Mouse (Mus musculus) stomach, postnatal 0 days (tissue): ENCODE measurements at regions not wholly inside any gene's neighbourhood (a gene's known extent, or its start where the extent isn't known, plus 50 kb on each side); places are given as distances from the start of the nearest gene placed in this dataset.
"Not testable (repeated sequence)": the region's sequence is repeated elsewhere in the genome, so short reads cannot be mapped to it uniquely, and the experiment has no call there.

Experiments used
- ATAC-seq: fragments of 200-750 bp; cut with Nextera tagmentation; 2 replicates; pipeline ENCODE4 v1.8.0; 2017; ENCODE audit not compliant: low FRiP score, low TSS enrichment
- DNase-seq: peaks from one replicate; pipeline ENCODE4 v3.0.0-alpha.2; 2016; ENCODE audit warnings: low spot score
- H3K27ac ChIP-seq: fragments of 300-500 bp; sonication (generic); replicated peaks from 2 replicates; pipeline ENCODE4 v1.5.1; 2014; ENCODE audit warnings: mild to moderate bottlenecking, control low read depth
- H3K27me3 ChIP-seq: fragments of 300-500 bp; sonication (generic); 2 replicates; pipeline ENCODE4 v1.6.1; 2014; ENCODE audit warnings: low read length; ENCODE audit not compliant: control insufficient read depth, insufficient read depth
- H3K36me3 ChIP-seq: fragments of 300-500 bp; sonication (generic); 2 replicates; pipeline ENCODE4 v1.6.1; 2014; ENCODE audit warnings: low read length, mixed read lengths; ENCODE audit not compliant: control insufficient read depth, insufficient read depth
- H3K4me1 ChIP-seq: fragments of 300-500 bp; sonication (generic); replicated peaks from 2 replicates; pipeline ENCODE4 v1.6.1; 2014; ENCODE audit warnings: antibody characterized with exemption; ENCODE audit not compliant: control insufficient read depth, insufficient read depth
- H3K4me2 ChIP-seq: fragments of 300-500 bp; sonication (generic); replicated peaks from 2 replicates; pipeline ENCODE4 v1.6.1; 2014; ENCODE audit warnings: low read depth, mild to moderate bottlenecking, control low read depth, moderate library complexity
- H3K4me3 ChIP-seq: fragments of 300-500 bp; sonication (generic); 2 replicates; pipeline ENCODE4 v1.5.1; 2014; ENCODE audit warnings: low read depth, low read length, control low read depth
- H3K9ac ChIP-seq: fragments of 300-500 bp; sonication (generic); 2 replicates; pipeline ENCODE4 v1.6.1; 2014; ENCODE audit warnings: mild to moderate bottlenecking, low read length, control low read depth, mixed read lengths
- H3K9me3 ChIP-seq: fragments of 300-500 bp; sonication (generic); 2 replicates; pipeline ENCODE4 v1.6.1; 2016; ENCODE audit warnings: low read length; ENCODE audit not compliant: control insufficient read depth
- CTCF ChIP-seq: IDR thresholded peaks from 2 replicates; pipeline ENCODE4 v1.5.1; 2016; ENCODE audit warnings: antibody characterized with exemption, low read depth, mild to moderate bottlenecking, moderate library complexity
- EP300 ChIP-seq: optimal IDR thresholded peaks from 2 replicates; pipeline ENCODE3; 2016; ENCODE audit warnings: antibody characterized with exemption
- whole genome bisulfite sequencing: fragments of 180-500 bp; shearing (Covaris S2); extraction: QIAGEN DNeasy Blood & Tissue Kit; methylation state at CpG from one replicate; pipeline ENCODE4 v1.1.7; 2014; 5-methylcytosine and 5-hydroxymethylcytosine counted together

- no peak overlapping the region for H3K27ac ChIP-seq
- TF ChIP-seq CTCF (no peak), EP300 (no peak)
- no peaks in the 10 kb centered on the region for H3K4me1 ChIP-seq
- H3K27me3 ChIP-seq, result peaks cover 4% of the 10 kb centered on the region; the same call in 1 of the 2 replicates
- WGBS, result 9% methylated on average over 9 of the region's 9 CpGs
- no peak overlapping the region for H3K4me3 ChIP-seq
- no peaks in the 10 kb centered on the region for H3K9me3 ChIP-seq
- no peak for DNase-seq
- no peak for ATAC-seq
- no peak overlapping the region for H3K4me2 ChIP-seq
- H3K36me3 ChIP-seq, result no peaks in the 10 kb centered on the region
- H3K9ac ChIP-seq, result no peak overlapping the region
Measured at GRCm38 (mm10) chr2:160581029-160581428, 64.7 kb upstream of the Top1 start.

- H3K4me2 ChIP-seq, H3K36me3 ChIP-seq, DNase-seq, ATAC-seq, H3K4me3 ChIP-seq, H3K27me3 ChIP-seq, H3K9me3 ChIP-seq, H3K27ac ChIP-seq, H3K4me1 ChIP-seq, H3K9ac ChIP-seq: not testable (repeated sequence)
- WGBS, result 97% methylated on average over 19 of the region's 19 CpGs
Measured at GRCm38 (mm10) chr2:160583034-160583433, 62.7 kb upstream of the Top1 start.

GRCm38 (mm10) chr2:160583506-160583905 is 62.2 kb upstream of the Top1 start:
- Histone ChIP-seq H3K36me3 (no peaks in the 10 kb centered on the region), H3K27me3 (peaks cover 4% of the 10 kb centered on the region; the same call in 1 of the 2 replicates), H3K4me3 (no peak overlapping the region), H3K4me1 (no peaks in the 10 kb centered on the region), H3K9me3 (no peaks in the 10 kb centered on the region), H3K27ac (no peak overlapping the region), H3K4me2 (no peak overlapping the region), H3K9ac (no peak overlapping the region)
- 67% methylated on average over 6 of the region's 6 CpGs for WGBS
- DNase-seq (no peak), ATAC-seq (no peak)
- TF ChIP-seq CTCF, result no peak
- no peak for TF ChIP-seq EP300

- Histone ChIP-seq H3K27me3 (peaks cover 4% of the 10 kb centered on the region; the same call in 1 of the 2 replicates), H3K4me1 (no peaks in the 10 kb centered on the region), H3K36me3 (no peaks in the 10 kb centered on the region), H3K9ac (no peak overlapping the region), H3K4me3 (no peak overlapping the region), H3K27ac (no peak overlapping the region), H3K4me2 (no peak overlapping the region), H3K9me3 (no peaks in the 10 kb centered on the region)
- WGBS, result 53% methylated on average over 9 of the region's 9 CpGs
- TF ChIP-seq EP300 (no peak), CTCF (no peak)
- DNase-seq (no peak), ATAC-seq (no peak)
Measured at GRCm38 (mm10) chr2:160584568-160584967, 61.1 kb upstream of the Top1 start.

- TF ChIP-seq EP300, result no peak
- peak; percentile 35 for TF ChIP-seq CTCF
- no peak overlapping the region for H3K27ac ChIP-seq
- 64% methylated on average over 9 of the region's 9 CpGs for WGBS
- no peaks in the 10 kb centered on the region for H3K27me3 ChIP-seq
- no peaks in the 10 kb centered on the region for H3K36me3 ChIP-seq
- DNase-seq, result no peak
- H3K4me3 ChIP-seq, result no peak overlapping the region
- H3K4me1 ChIP-seq, result no peaks in the 10 kb centered on the region
- ATAC-seq, result no peak
- H3K9me3 ChIP-seq, result no peaks in the 10 kb centered on the region
- H3K4me2 ChIP-seq, result no peak overlapping the region
- no peak overlapping the region for H3K9ac ChIP-seq
Measured at GRCm38 (mm10) chr2:160587015-160587835, 58.5 kb upstream of the Top1 start.

- H3K4me3 ChIP-seq, result no peak overlapping the region
- DNase-seq (no peak), ATAC-seq (no peak)
- WGBS, result 91% methylated on average over 9 of the region's 9 CpGs
- no peak overlapping the region for H3K27ac ChIP-seq
- no peaks in the 10 kb centered on the region for H3K36me3 ChIP-seq
- no peak overlapping the region for H3K4me2 ChIP-seq
- no peak for TF ChIP-seq EP300
- TF ChIP-seq CTCF, result no peak
- no peaks in the 10 kb centered on the region for H3K27me3 ChIP-seq
- no peaks in the 10 kb centered on the region for H3K9me3 ChIP-seq
- H3K9ac ChIP-seq, result no peak overlapping the region
- no peaks in the 10 kb centered on the region for H3K4me1 ChIP-seq
Measured at GRCm38 (mm10) chr2:160588401-160588800, 57.3 kb upstream of the Top1 start.
